Mouse (Mus musculus): ENCODE measurements at regions not wholly inside any gene's neighbourhood (a gene's known extent, or its start where the extent isn't known, plus 50 kb on each side); places are given as distances from the start of the nearest gene placed in this dataset.

- DNase-seq (ENCODE audit: low read depth, low spot score), result no peak
These were observed 250.0 kb downstream of the Sec61b start for GRCm38 (mm10) chr4:47724331-47725004.

GRCm38 (mm10) chr4:47725005-47725340 is 250.5 kb downstream of the Sec61b start:
- DNase-seq (ENCODE audit: low read depth, low spot score), result no peak

GRCm38 (mm10) chr4:47746498-47747190 is 272.2 kb downstream of the Sec61b start:
- DNase-seq (ENCODE audit: low read depth, low spot score), result no peak

- DNase-seq (ENCODE audit: low read depth, low spot score), result peak; percentile 36
These were observed 272.6 kb upstream of the Nr4a3 start for GRCm38 (mm10) chr4:47772230-47772920.

- no peak for DNase-seq (ENCODE audit: low read depth, low spot score)
These were observed 270.3 kb upstream of the Nr4a3 start for GRCm38 (mm10) chr4:47774664-47775063.

GRCm38 (mm10) chr4:47781039-47781438 is 263.9 kb upstream of the Nr4a3 start:
- no peak for DNase-seq (ENCODE audit: low read depth, low spot score)

GRCm38 (mm10) chr4:47796977-47797376 is 248.0 kb upstream of the Nr4a3 start:
- no peak for DNase-seq (ENCODE audit: low read depth, low spot score)

GRCm38 (mm10) chr4:47799165-47799564 is 245.8 kb upstream of the Nr4a3 start:
- no peak for DNase-seq (ENCODE audit: low read depth, low spot score)

GRCm38 (mm10) chr4:47803111-47803510 is 241.8 kb upstream of the Nr4a3 start:
- DNase-seq (ENCODE audit: low read depth, low spot score), result no peak

GRCm38 (mm10) chr4:47807877-47808276 is 237.1 kb upstream of the Nr4a3 start:
- no peak for DNase-seq (ENCODE audit: low read depth, low spot score)

- DNase-seq (ENCODE audit: low read depth, low spot score), result no peak
These were observed 230.9 kb upstream of the Nr4a3 start for GRCm38 (mm10) chr4:47814030-47814429.

- DNase-seq (ENCODE audit: low read depth, low spot score), result peak; percentile 28
These were observed 226.4 kb upstream of the Nr4a3 start for GRCm38 (mm10) chr4:47818371-47819159.

- no peak for DNase-seq (ENCODE audit: low read depth, low spot score)
These were observed 224.4 kb upstream of the Nr4a3 start for GRCm38 (mm10) chr4:47820562-47820961.

GRCm38 (mm10) chr4:47823299-47823698 is 221.7 kb upstream of the Nr4a3 start:
- DNase-seq (ENCODE audit: low read depth, low spot score), result no peak

GRCm38 (mm10) chr4:47824083-47824482 is 220.9 kb upstream of the Nr4a3 start:
- no peak for DNase-seq (ENCODE audit: low read depth, low spot score)

GRCm38 (mm10) chr4:47832905-47833304 is 212.0 kb upstream of the Nr4a3 start:
- no peak for DNase-seq (ENCODE audit: low read depth, low spot score)

GRCm38 (mm10) chr4:47838411-47838810 is 206.5 kb upstream of the Nr4a3 start:
- DNase-seq (ENCODE audit: low read depth, low spot score), result no peak

- DNase-seq (ENCODE audit: low read depth, low spot score), result no peak
These were observed 202.8 kb upstream of the Nr4a3 start for GRCm38 (mm10) chr4:47842128-47842656.

- no peak for DNase-seq (ENCODE audit: low read depth, low spot score)
These were observed 199.7 kb upstream of the Nr4a3 start for GRCm38 (mm10) chr4:47845239-47845638.

GRCm38 (mm10) chr4:47846389-47847318 is 198.3 kb upstream of the Nr4a3 start:
- DNase-seq (ENCODE audit: low read depth, low spot score), result no peak

GRCm38 (mm10) chr4:47861151-47861550 is 183.8 kb upstream of the Nr4a3 start:
- DNase-seq (ENCODE audit: low read depth, low spot score), result no peak

All from brain, embryonic 18.5 days (tissue).